1 mouse cellular context compared by ENCODE assay signal in the genomic region with DNA sequence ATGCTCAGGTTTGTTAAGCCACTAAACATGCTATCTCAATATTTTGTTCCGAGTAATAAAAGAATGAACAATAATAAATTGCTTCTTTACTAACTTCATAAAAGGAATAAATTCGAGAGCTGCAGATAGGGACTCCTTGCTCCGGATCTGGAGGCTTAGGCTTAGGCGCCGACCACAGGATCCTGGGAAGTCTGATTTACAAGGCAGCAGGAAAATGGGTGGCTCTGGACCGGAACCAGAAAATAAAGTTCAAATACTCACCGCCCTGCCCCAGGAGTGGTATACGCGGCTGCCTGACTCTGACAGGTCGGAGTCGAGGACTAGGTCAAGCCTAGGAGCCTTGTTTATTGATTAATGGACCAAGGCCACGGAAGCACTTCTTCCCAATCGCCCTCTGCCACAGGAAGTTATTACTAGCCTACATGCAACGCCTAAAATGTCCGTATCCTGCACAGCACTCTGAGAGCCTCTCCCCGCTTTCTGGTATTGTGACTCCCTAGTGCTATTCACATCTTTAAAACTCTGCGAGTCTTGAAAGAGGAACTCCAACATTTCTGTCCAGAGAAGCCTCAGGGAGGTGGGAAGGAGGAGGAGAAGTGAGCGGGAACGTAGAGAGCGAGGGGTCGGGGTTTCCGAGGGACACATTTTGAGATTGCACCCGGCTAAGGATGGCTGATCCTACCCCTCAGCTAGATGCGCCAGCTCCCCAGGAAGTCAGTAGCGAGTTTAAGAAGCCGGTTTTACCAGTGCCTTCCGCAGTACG.
TF ChIP-seq lines count a peak whose summit lies in the region.

A gene (plus strand): TSS at position 642 of the 763 bp plus-strand sequence.

TF ChIP-seq in MEL, 35 proteins besides CTCF, POLR2A, EP300 and RAD21 (continued from another document):
- TF ChIP-seq USF1 (IDR thresholded peaks at IDR 0.05; ENCODE audit: low read depth, low read length) (no peak), CHD2 (IDR thresholded peaks at IDR 0.05; ENCODE audit: low read length) (peak; percentile 89), TCF12 (IDR thresholded peaks at IDR 0.05; ENCODE audit: low read depth, low read length) (peak; percentile 50; the same call in 1 of the 2 replicates), USF2 (IDR thresholded peaks at IDR 0.05; ENCODE audit: borderline replicate concordance in 1 of 2, insufficient read depth in 1 of 2, low read depth in 1 of 2, low read length in 2 of 2) (no peak)
